Mouse (Mus musculus) kidney, postnatal 36 days (tissue): Measurements from ENCODE around the gene A630095N17Rik.

Source experiments
- DNase-seq, 2 experiments: peaks; one replicate each; pipeline ENCODE4 v3.0.0; 2021 to 2022; ENCODE audit warnings: mixed read lengths in 2 of 2

A630095N17Rik gene

GRCm38 (mm10) chr1:75231664-75232152 lies at the start of gene A630095N17Rik:
A630095N17Rik (minus strand) TSS chr1:75232102.
- no peak for DNase-seq

- no peak for DNase-seq
Measured at GRCm38 (mm10) chr1:75278228-75278627, 46.3 kb upstream of the A630095N17Rik start, which contains the start of gene Resp18. Resp18 (minus strand) TSS chr1:75278415.

- DNase-seq, result peak; percentile 31 to 86
Measured at GRCm38 (mm10) chr1:75277195-75278188, 45.6 kb upstream of the A630095N17Rik start.

DNA sequence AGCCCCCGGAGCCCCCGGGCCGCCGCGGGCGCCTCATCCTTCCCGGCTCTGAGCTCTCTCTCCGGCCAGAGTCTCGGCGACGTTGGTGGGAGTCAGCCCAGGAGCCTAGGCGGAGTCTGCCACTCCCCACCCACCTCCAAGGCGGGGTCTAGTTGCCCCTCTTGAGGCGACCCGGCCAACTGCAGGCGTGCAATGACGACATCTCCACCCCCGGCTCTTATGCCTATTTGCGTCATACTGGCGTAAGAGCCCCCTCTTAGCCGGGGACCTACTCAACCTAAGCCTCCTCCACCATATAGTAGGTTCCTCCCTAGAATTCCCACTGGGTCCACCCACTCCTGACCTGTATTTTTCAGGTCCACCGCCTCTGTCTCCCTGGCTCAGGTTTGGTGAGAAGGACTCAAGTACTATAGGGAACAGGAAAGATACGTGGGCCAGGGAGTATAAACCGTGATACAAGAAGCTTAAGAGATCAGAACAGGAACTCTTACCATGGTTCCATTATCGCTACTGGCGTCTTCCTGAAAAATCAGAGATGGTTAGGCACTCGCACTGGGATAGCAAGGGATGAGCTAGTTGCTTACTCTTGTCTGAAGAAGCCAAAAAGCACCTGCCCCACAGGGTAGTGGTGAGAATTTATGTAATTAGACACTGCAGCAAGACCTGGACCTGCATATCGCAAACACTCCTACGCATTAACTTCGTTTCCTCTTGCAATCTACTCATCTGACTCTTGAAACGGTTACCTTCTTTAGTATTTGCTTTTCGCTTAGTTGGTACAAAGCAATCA lies 32.4 kb upstream of the A630095N17Rik start, which contains the start of gene Ptprn:
TSS of gene Ptprn (minus strand) at position 412 of the 790 bp plus-strand sequence.
- no peak for DNase-seq

GRCm38 (mm10) chr1:75262969-75263951 lies 31.4 kb upstream of the A630095N17Rik start:
- DNase-seq, result peak; percentile 56 to 88

GRCm38 (mm10) chr1:75261278-75261677 lies 29.4 kb upstream of the A630095N17Rik start:
- DNase-seq, result no peak

DNA sequence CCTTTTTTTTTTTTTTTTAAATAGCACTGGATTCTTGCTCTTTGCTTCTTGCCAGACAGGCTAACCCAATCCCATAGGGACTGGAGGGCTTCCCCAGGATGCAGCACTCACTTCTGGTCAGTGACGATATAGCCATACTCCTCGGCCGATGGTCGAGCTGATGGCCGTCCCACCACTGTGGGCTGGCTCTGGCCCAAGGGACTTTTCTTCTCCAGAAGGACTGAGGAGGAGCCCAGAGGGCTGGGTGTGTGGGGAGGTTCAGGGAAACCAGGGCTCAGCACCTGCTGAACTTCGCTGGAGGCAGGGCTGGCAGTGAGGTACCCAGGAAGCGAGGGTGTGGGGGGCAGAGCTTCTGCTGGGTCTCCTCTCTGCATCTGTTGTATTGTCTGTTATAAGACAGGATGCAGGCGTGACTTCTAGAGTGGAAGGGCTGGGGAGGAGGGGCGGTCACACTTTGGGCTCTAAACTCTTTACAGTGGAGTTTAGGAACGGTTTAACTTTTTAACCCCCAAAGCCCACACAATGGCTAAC lies 23.7 kb upstream of the A630095N17Rik start:
- no peak for DNase-seq

- no peak for DNase-seq
Measured at GRCm38 (mm10) chr1:75254625-75255013, 22.7 kb upstream of the A630095N17Rik start.

DNA sequence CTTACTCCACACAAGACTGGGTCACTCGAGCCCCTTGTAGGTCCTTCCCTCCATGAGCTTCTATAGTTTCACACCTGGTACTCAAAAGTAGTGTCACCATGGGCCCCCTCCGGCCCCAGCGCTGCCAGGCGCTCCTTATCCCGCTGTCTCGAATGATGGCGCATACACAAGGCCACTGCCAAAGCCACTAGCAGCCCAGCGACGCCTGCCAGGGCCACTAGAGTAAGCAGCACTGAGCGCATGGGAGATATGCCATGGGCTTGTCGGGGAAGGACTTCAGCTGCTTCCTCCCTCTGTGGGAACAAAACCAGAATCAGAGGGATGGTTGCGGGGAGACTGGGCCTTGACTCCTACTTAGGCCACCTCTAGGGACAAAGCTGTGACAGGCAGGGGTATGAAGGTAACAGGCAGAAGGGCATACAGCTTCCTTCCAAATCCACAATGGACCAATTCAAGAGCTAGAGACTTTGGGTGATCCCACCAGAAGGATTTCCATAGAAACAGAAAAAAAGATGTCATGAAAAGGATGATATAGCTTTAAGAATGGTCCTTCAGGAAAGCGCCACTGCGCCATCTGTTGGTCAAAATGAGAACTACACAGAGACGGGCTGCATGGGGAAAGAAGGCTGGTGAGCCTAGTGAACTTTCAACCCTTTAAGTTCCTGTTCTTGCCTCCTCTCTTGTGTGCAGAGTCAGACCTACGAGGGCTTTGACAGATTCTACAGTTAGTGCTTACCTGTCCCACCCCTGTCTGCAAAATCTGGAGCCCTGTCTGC lies 22.1 kb upstream of the A630095N17Rik start:
- DNase-seq, result peak; percentile 73 to 93

DNA sequence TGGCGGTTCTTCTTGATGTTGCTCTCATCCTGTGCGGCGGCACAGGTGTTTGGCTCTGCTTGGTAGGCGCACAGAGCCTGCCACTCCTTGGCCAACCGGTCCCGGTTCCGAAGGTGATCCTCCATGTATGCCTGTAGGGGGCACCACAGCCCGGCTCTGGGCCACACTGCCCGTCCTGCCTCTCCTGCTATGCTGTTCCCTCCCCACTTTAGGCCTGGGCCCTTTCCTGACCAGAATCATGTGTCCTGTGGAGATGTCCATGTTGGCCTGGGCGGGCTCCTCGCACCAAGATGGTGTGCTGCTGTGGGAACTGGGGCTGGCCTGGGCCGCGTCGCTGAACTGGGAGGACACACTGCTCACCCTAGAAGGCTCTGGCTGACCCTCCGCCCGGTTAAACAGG lies 21.1 kb upstream of the A630095N17Rik start:
- DNase-seq, result no peak

GRCm38 (mm10) chr1:75252308-75252707 lies 20.4 kb upstream of the A630095N17Rik start:
- no peak for DNase-seq

DNA sequence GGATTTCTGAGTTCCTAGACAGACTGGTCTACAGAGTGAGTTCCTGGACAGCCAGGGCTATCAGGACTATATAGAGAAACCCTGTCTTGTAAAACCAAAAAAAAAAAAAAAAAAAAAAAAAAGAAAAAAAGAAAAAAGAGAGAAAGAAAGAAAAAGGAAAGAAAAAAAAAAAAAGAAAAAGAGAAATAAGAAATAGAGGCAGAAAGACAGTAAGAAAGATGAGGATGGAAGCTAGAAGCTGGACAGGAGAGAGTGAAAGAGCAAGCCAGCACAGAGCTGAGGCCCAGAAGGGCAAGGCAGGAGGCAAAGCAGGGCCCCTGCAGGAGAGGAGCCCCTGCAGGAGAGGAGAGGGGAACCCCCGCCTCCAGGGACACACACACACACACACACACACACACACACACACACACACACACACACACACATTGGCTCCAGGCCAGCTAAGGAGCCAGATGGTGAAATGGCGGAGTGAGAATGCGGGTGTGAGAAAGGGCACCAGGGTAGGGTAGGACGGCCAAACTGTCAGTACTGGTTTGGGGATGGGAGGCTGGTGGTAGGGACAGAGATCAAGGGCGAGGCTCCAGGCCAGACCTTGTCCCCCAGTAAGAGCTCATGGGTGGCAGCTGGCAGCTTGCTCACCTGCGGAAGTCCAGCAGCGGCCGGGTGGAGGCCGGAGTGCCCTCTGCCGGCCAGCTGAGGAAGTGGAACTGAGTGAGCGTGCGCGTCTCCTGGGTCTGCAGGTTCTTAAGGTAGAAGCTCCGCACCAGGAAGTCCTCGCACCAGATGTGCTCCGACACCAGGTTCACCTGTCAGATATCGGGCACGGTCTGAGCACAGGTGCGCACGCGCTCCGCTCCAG lies 19.4 kb upstream of the A630095N17Rik start:
- peak; percentile 91 for DNase-seq

- DNase-seq, result no peak
Measured at GRCm38 (mm10) chr1:75250498-75250897, 18.6 kb upstream of the A630095N17Rik start.

DNA sequence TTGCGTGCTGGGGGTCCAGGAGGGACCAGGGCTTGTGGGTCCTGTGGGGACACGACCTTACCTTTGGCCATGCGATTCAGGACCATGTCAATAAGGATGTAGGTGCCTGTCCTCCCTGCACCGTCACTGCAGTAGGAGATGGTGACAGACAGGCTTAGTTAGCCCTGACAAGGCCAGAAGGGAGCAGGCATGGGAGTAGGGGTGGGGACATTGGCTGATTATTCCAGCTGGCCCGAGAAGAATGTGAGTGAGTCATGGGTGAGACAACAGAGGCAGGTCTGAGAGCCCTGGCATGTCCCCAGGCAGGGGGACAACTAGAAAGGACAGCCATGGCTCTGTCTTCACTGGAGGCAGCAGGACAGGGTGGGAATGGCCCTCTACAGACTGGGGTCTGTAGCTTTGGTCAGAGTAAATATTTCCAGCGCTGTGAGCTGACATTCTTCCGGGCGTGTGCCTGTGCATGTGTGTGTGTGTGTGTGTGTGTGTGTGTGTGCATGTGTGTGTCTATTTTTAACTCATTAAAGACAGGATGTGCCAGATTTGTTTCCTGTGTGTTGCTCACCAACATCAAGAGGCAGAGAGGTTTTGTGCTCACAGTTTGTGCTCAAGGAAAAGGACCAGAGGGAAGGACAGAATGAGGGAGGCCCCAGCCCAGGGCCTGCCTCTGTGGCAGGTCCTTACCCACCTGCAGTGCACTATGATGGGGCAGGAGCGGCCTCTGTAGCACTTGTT lies 16.3 kb upstream of the A630095N17Rik start:
- DNase-seq, result no peak

GRCm38 (mm10) chr1:75247071-75247930 lies 15.4 kb upstream of the A630095N17Rik start:
- no peak for DNase-seq

DNA sequence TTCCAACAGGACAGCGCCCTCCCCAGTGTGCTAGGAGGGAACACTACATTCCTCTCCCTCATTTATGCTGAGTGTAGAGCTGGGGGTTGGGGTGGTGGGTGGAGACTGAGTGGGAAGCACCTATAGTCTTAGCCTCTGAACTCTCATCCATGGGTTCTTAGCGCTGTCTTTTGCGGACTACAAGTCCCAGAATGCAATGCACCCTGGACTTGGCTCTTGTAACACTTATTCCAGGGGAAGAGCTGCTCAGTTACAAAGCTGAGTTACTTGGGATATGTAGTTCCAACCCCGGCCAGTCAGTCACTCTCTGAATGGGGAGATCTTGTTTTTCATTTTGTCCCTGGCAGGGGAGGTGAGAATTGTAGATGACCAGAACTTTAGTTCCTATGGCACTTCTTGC lies 12.9 kb upstream of the A630095N17Rik start:
- peak; percentile 53 to 75 for DNase-seq

DNA sequence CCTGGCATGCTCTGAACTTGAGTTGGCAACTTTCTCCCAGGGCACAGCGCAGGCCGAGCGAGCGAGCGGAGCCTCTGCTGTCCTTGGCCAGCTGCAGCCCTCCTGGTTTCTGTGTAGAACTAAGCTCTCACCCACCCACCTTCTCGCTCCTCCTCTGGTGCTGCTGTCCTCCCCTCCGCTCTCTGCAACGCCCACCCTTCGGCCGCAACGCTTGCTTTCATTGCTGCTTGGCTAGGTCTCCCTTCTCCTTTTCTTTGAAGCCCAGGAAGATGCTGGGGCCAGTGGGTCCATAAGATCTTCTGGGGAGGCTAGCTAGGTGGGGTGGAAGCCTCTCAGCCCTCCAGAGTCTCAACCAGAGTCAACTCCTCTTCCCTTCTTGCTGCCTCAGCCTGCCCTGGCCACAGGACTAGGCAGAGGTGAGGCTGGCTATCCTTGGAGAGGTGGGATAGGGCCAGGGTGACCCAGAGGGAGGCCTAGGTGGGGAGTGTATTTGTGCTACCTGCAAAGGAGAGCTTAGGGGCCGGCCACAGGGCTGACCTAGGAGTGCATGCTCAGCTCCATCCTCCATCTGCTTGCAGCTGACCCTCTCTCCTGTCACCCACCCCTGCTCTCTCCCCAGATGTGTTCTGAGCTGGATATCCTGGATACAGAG lies 12.4 kb upstream of the A630095N17Rik start:
- no peak for DNase-seq
